Mouse (Mus musculus): ENCODE measurements around the gene Smco3. TPM values are rescaled to one million over a fixed set of nuclear protein-coding genes. Genes with fewer than 3 reads are reported as not detected.

The Smco3 gene
- polyA plus RNA-seq, 1 experiment, result not detected

GRCm38 (mm10) chr6:136827516-136827880, 7.8 kb downstream of the Smco3 start, which contains the start of gene BC049715:
Gene BC049715 (plus strand): TSS chr6:136827626.
- Histone ChIP-seq H3K4me1 (ENCODE audit: control insufficient read depth, insufficient read depth, low read length) (no peaks in the 10 kb centered on the region), H3K4me3 (ENCODE audit: insufficient read depth, low read length) (peak within 1 kb of the TSS; percentile 88), H3K27ac (ENCODE audit: insufficient read depth, low read length) (peak within 1 kb of the TSS; percentile 60; the same call in 1 of the 2 replicates)
- TF ChIP-seq CTCF (IDR thresholded peaks at IDR 0.05; ENCODE audit: borderline replicate concordance, insufficient read depth, low read length), result no peak
- no peak for TF ChIP-seq POLR2A (IDR thresholded peaks at IDR 0.05; ENCODE audit: low read depth, low read length)

- peak overlapping the region; percentile 88 for H3K4me3 ChIP-seq (ENCODE audit: insufficient read depth, low read length)
- TF ChIP-seq CTCF (IDR thresholded peaks at IDR 0.05; ENCODE audit: borderline replicate concordance, insufficient read depth, low read length) (no peak), POLR2A (IDR thresholded peaks at IDR 0.05; ENCODE audit: low read depth, low read length) (no peak)
- H3K27ac ChIP-seq (ENCODE audit: insufficient read depth, low read length), result no peak overlapping the region
- no peaks in the 10 kb centered on the region for H3K4me1 ChIP-seq (ENCODE audit: control insufficient read depth, insufficient read depth, low read length)
Observed at GRCm38 (mm10) chr6:136827116-136827515, 8.1 kb downstream of the Smco3 start.

GRCm38 (mm10) chr6:136824987-136825386, 10.3 kb downstream of the Smco3 start:
- TF ChIP-seq CTCF (IDR thresholded peaks at IDR 0.05; ENCODE audit: borderline replicate concordance, insufficient read depth, low read length) (no peak), POLR2A (IDR thresholded peaks at IDR 0.05; ENCODE audit: low read depth, low read length) (no peak)
- Histone ChIP-seq H3K27ac (ENCODE audit: insufficient read depth, low read length) (no peak overlapping the region), H3K4me1 (ENCODE audit: control insufficient read depth, insufficient read depth, low read length) (no peaks in the 10 kb centered on the region), H3K4me3 (ENCODE audit: insufficient read depth, low read length) (no peak overlapping the region)

DNA sequence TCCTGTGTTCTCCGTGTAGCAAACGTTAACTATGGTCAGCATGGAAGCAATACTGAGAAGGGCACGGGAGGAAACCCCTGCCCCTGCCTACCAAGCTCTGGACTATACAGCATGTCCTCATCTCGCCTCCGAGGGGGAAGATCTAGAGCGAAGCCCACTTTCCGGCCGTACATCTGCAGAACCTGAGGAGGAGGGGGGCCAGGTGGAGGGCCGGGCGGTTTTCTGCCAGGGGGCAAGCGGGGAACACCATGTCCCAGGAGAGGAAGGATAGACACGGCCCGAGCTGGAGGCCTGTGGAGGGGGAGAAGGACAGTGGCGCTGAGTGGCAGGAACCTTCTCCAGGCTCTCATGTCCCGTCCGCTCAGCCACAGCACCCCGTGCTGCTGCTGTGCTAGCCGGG, 14.2 kb downstream of the Smco3 start:
- Histone ChIP-seq H3K4me1 (ENCODE audit: control insufficient read depth, insufficient read depth, low read length) (no peaks in the 10 kb centered on the region), H3K27ac (ENCODE audit: insufficient read depth, low read length) (no peak overlapping the region), H3K4me3 (ENCODE audit: insufficient read depth, low read length) (no peak overlapping the region)
- TF ChIP-seq POLR2A (IDR thresholded peaks at IDR 0.05; ENCODE audit: low read depth, low read length), result no peak
- no peak for TF ChIP-seq CTCF (IDR thresholded peaks at IDR 0.05; ENCODE audit: borderline replicate concordance, insufficient read depth, low read length)

DNA sequence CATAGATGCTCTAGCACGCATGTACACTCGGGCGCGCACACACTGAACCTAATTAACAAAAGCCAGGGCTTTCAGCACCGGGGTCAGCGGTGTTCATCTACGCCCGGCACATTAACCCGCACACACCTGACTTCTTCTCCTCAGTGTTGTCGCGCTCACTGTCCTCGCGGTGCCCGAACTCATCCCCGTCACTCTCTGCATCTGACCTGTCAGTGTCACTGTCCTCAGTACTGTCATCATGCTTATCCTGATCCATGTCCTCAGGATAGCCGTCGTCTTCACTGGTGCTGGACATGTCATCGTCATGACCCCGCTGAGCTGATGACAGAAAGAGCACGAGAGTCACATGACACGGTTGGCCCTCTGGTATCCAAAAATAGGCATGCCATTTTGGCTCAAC, 14.9 kb downstream of the Smco3 start:
- no peaks in the 10 kb centered on the region for H3K4me1 ChIP-seq (ENCODE audit: control insufficient read depth, insufficient read depth, low read length)
- H3K27ac ChIP-seq (ENCODE audit: insufficient read depth, low read length), result no peak overlapping the region
- no peak overlapping the region for H3K4me3 ChIP-seq (ENCODE audit: insufficient read depth, low read length)
- TF ChIP-seq POLR2A (IDR thresholded peaks at IDR 0.05; ENCODE audit: low read depth, low read length) (no peak), CTCF (IDR thresholded peaks at IDR 0.05; ENCODE audit: borderline replicate concordance, insufficient read depth, low read length) (no peak)

DNA sequence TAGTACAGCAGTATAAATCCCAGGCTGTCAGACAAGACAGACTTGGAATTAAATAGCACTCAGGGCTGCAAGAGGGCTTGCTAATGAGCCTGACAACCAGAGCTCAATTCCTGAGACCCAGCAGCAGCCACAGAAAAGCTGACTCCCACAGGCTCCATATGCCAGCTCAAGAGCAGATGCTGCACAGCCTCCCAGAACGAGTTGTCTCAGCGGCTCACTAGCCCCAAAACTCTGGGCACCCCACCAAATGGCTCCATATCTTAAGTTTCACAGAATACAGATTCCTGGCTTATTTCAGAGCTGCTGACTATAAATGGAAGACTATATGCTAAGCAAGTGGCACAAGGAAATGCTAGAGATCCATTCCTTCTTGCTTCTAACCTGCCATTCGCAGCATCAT, 17.7 kb downstream of the Smco3 start:
- Histone ChIP-seq H3K4me3 (ENCODE audit: insufficient read depth, low read length) (no peak overlapping the region), H3K27ac (ENCODE audit: insufficient read depth, low read length) (no peak overlapping the region), H3K4me1 (ENCODE audit: control insufficient read depth, insufficient read depth, low read length) (no peaks in the 10 kb centered on the region; the same call in 1 of the 2 replicates)
- TF ChIP-seq CTCF (IDR thresholded peaks at IDR 0.05; ENCODE audit: borderline replicate concordance, insufficient read depth, low read length) (no peak), POLR2A (IDR thresholded peaks at IDR 0.05; ENCODE audit: low read depth, low read length) (no peak)

GRCm38 (mm10) chr6:136816826-136817225, 18.4 kb downstream of the Smco3 start:
- Histone ChIP-seq H3K4me1 (ENCODE audit: control insufficient read depth, insufficient read depth, low read length) (no peaks in the 10 kb centered on the region; the same call in 1 of the 2 replicates), H3K27ac (ENCODE audit: insufficient read depth, low read length) (no peak overlapping the region), H3K4me3 (ENCODE audit: insufficient read depth, low read length) (no peak overlapping the region)
- no peak for TF ChIP-seq CTCF (IDR thresholded peaks at IDR 0.05; ENCODE audit: borderline replicate concordance, insufficient read depth, low read length)
- TF ChIP-seq POLR2A (IDR thresholded peaks at IDR 0.05; ENCODE audit: low read depth, low read length), result no peak

- Histone ChIP-seq H3K27ac (ENCODE audit: insufficient read depth, low read length) (no peak overlapping the region), H3K4me1 (ENCODE audit: control insufficient read depth, insufficient read depth, low read length) (no peaks in the 10 kb centered on the region; the same call in 1 of the 2 replicates), H3K4me3 (ENCODE audit: insufficient read depth, low read length) (no peak overlapping the region)
- TF ChIP-seq POLR2A (IDR thresholded peaks at IDR 0.05; ENCODE audit: low read depth, low read length) (no peak), CTCF (IDR thresholded peaks at IDR 0.05; ENCODE audit: borderline replicate concordance, insufficient read depth, low read length) (no peak)
Observed at GRCm38 (mm10) chr6:136815381-136815780, 19.9 kb downstream of the Smco3 start.

DNA sequence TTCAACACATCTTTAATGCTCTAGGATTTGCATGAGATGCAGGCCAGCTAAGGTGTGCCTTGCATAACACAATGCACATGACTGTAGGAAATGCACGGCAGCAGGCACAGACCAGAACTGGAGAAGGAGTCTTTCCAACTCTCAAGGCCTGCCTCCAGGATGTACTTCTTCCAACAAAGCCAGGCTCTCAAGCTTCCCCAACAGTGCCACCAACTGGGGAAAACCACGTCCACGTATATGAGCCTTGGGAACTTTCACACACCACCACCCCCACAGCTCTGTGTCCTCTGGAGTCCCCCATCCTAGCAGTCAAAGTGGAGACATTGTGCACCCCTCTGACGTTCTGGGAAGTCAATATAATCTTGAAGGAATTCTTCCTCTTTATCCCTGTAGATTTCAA, 22.1 kb downstream of the Smco3 start:
- Histone ChIP-seq H3K4me3 (ENCODE audit: insufficient read depth, low read length) (no peak overlapping the region), H3K4me1 (ENCODE audit: control insufficient read depth, insufficient read depth, low read length) (no peaks in the 10 kb centered on the region; the same call in none of the 2 replicates)
- TF ChIP-seq CTCF (IDR thresholded peaks at IDR 0.05; ENCODE audit: borderline replicate concordance, insufficient read depth, low read length) (no peak), POLR2A (IDR thresholded peaks at IDR 0.05; ENCODE audit: low read depth, low read length) (peak; percentile 21; the same call in 1 of the 2 replicates)

GRCm38 (mm10) chr6:136811196-136811595, 24.1 kb downstream of the Smco3 start:
- no peak overlapping the region for H3K4me3 ChIP-seq (ENCODE audit: insufficient read depth, low read length)
- no peaks in the 10 kb centered on the region; the same call in none of the 2 replicates for H3K4me1 ChIP-seq (ENCODE audit: control insufficient read depth, insufficient read depth, low read length)
- no peak overlapping the region for H3K27ac ChIP-seq (ENCODE audit: insufficient read depth, low read length)
- no peak; the same call in 1 of the 2 replicates for TF ChIP-seq POLR2A (IDR thresholded peaks at IDR 0.05; ENCODE audit: low read depth, low read length)
- no peak for TF ChIP-seq CTCF (IDR thresholded peaks at IDR 0.05; ENCODE audit: borderline replicate concordance, insufficient read depth, low read length)

More for the DNA sequence above, 22.1 kb downstream of the Smco3 start:
- H3K27ac ChIP-seq (ENCODE audit: insufficient read depth, low read length), result no peak overlapping the region

All from embryonic fibroblast, embryonic 13.5 days (primary cell).